In genomic region chr11:46377819-46378782, GRCm38 (mm10) we compare ENCODE assay signal across 24 mouse cellular contexts. TPM values are rescaled to one million over a fixed set of nuclear protein-coding genes. Genes with fewer than 3 reads are reported as not detected.
DNase-seq lines count a peak whose midpoint lies in the region; ATAC-seq lines count a peak whose summit lies in the region.
"Had no signal": no experiment of that assay in that cellular context is flagged by ENCODE, and none has a peak within 500 bp of the region (broad histone marks: within the 10 kb centered on the region; RNA-seq: fewer than 3 reads in every experiment).

No protein-coding gene starts in this region.

- H3K4me1 ChIP-seq in liver, embryonic 12.5 days: peaks cover 18% of the 10 kb centered on the region
- H3K4me1 ChIP-seq: heart, embryonic 15.5 days; hindbrain, embryonic 13.5 days; intestine, embryonic 15.5 days; midbrain, embryonic 12.5 days had no signal

- peak; percentile 53 for DNase-seq in MEL-GATA-1-ER (ENCODE audit: extremely low read depth, low read depth)
- peak; percentile 73 for DNase-seq in c-Kit-positive CD71-positive TER-119-positive erythroid progenitor cells, embryonic 14.5 days (ENCODE audit: low spot score)
- DNase-seq in left cerebral cortex, postnatal 25 days (ENCODE audit: low spot score in 2 of 2): no peak
- no peak for DNase-seq in heart, adult 9 months (ENCODE audit: low spot score in 2 of 2)
- no peak for DNase-seq in frontal cortex, postnatal 36 days (ENCODE audit: low spot score in 2 of 2)
- DNase-seq: adrenal gland, postnatal 25 days; cerebellum, postnatal 14 days; kidney, postnatal 4 days; layer of hippocampus, postnatal 36 days; lung, postnatal 36 days; retina, postnatal 1 day had no signal

- WGBS in liver, embryonic 12.5 days (ENCODE audit: insufficient replicate concordance): 61% methylated on average over 8 of the region's 8 CpGs

- ATAC-seq in liver, embryonic 12.5 days: peak; percentile 97
- peak; percentile 99 for ATAC-seq in megakaryocyte-erythroid progenitor cell, adult 5-6 weeks (replicated peaks; ENCODE audit: low FRiP score, low TSS enrichment, poor library complexity, severe bottlenecking)
- ATAC-seq: forebrain, embryonic 14.5 days; intestine, embryonic 15.5 days had no signal

- H3K36me3 ChIP-seq in liver, embryonic 12.5 days: no peaks in the 10 kb centered on the region
- H3K36me3 ChIP-seq: heart, embryonic 15.5 days; hindbrain, embryonic 13.5 days; intestine, embryonic 15.5 days; midbrain, embryonic 12.5 days had no signal

- intact Hi-C loops in left cerebral cortex, postnatal 25 days (cut with DNase I): no loop called here

- no peak overlapping the region for H3K4me3 ChIP-seq in liver, embryonic 12.5 days
- H3K4me3 ChIP-seq: heart, embryonic 15.5 days; hindbrain, embryonic 13.5 days; intestine, embryonic 15.5 days; midbrain, embryonic 12.5 days had no signal

- H3K4me2 ChIP-seq in liver, embryonic 12.5 days: no peak overlapping the region; the same call in 1 of the 2 replicates
- H3K4me2 ChIP-seq: heart, embryonic 15.5 days; hindbrain, embryonic 13.5 days; intestine, embryonic 15.5 days; midbrain, embryonic 12.5 days had no signal

- H3K27ac ChIP-seq in liver, embryonic 12.5 days: peak overlapping the region; percentile 49
- H3K27ac ChIP-seq: heart, embryonic 15.5 days; hindbrain, embryonic 13.5 days; intestine, embryonic 15.5 days; midbrain, embryonic 12.5 days had no signal

- no peaks in the 10 kb centered on the region for H3K27me3 ChIP-seq in liver, embryonic 12.5 days (replicated peaks)
- H3K27me3 ChIP-seq: heart, embryonic 15.5 days; hindbrain, embryonic 13.5 days; intestine, embryonic 15.5 days; midbrain, embryonic 12.5 days had no signal

- no peaks in the 10 kb centered on the region for H3K9me3 ChIP-seq in liver, embryonic 12.5 days (replicated peaks)
- H3K9me3 ChIP-seq: heart, embryonic 15.5 days; hindbrain, embryonic 13.5 days; intestine, embryonic 15.5 days; midbrain, embryonic 12.5 days had no signal

- no peak overlapping the region for H3K9ac ChIP-seq in liver, embryonic 12.5 days
- H3K9ac ChIP-seq: heart, embryonic 15.5 days; hindbrain, embryonic 13.5 days; intestine, embryonic 15.5 days; midbrain, embryonic 12.5 days had no signal

RNA-seq across cellular contexts. Expression of gene Itk, which starts 11.2 kb away (rescaled TPM):
- not detected in 2 replicates for polyA plus RNA-seq in liver, embryonic 12.5 days (2016; fragmentation: Nextera tagmentation; extraction: Ambion mirVana)
- total RNA-seq in megakaryocyte-erythroid progenitor cell, adult 5-6 weeks (2014; fragmentation: Nextera tagmentation): 3.4 and 4.8 TPM in 2 replicates
- total RNA-seq in megakaryocyte-erythroid progenitor cell, adult 5-6 weeks (2017): 1.7 and 1.8 TPM in 2 replicates
- under 1 TPM; 0.28 to 0.32 TPM for total RNA-seq in left cerebral cortex, postnatal 25 days (2021)
- polyA plus RNA-seq: forebrain, embryonic 14.5 days; hindbrain, embryonic 13.5 days had no signal

RNA-seq across cellular contexts. Expression of gene Fam71b, which starts 18.3 kb away (rescaled TPM):
- polyA plus RNA-seq in liver, embryonic 12.5 days (2016; fragmentation: Nextera tagmentation; extraction: Ambion mirVana): not detected in 2 replicates
- total RNA-seq in megakaryocyte-erythroid progenitor cell, adult 5-6 weeks (2014; fragmentation: Nextera tagmentation): not detected in 2 replicates
- total RNA-seq in megakaryocyte-erythroid progenitor cell, adult 5-6 weeks (2017): not detected in 2 replicates
- not detected for total RNA-seq in left cerebral cortex, postnatal 25 days (2021)
- total RNA-seq: adrenal gland, postnatal 25 days; gastrocnemius, adult 18-20 months; layer of hippocampus, postnatal 36 days; left cerebral cortex, postnatal 36 days; liver, adult 2 months had no signal
- polyA plus RNA-seq: activated CD4-positive, CD25-positive, alpha-beta regulatory T cell, adult 4 months; forebrain, embryonic 14.5 days; heart, embryonic 15.5 days; hindbrain, embryonic 13.5 days; intestine, embryonic 15.5 days; kidney, embryonic 14.5 days; liver, adult 2 months; midbrain, embryonic 12.5 days; stomach, embryonic 14.5 days had no signal

RNA-seq across cellular contexts. Expression of gene Med7, which starts 58.6 kb away (rescaled TPM):
- 66.0 and 71.2 TPM in 2 replicates for polyA plus RNA-seq in liver, embryonic 12.5 days (2016; fragmentation: Nextera tagmentation; extraction: Ambion mirVana)
- 121 and 124 TPM in 2 replicates for total RNA-seq in megakaryocyte-erythroid progenitor cell, adult 5-6 weeks (2014; fragmentation: Nextera tagmentation)
- total RNA-seq in megakaryocyte-erythroid progenitor cell, adult 5-6 weeks (2017): 49.7 and 59.8 TPM in 2 replicates
- total RNA-seq in left cerebral cortex, postnatal 25 days (2021): 10 to 100 TPM; 30.9 to 32.5 TPM

Comparison
In these comparisons a context has a peak if more than half of its experiments do, and no peak if none do; other contexts are left out.
1. DNase-seq: peak in MEL-GATA-1-ER (single experiment) and c-Kit-positive CD71-positive TER-119-positive erythroid progenitor cells, embryonic 14.5 days (single experiment); none in left cerebral cortex, postnatal 25 days (0 of 2), heart, adult 9 months (0 of 2) and frontal cortex, postnatal 36 days (0 of 2).